Mouse (Mus musculus): ENCODE measurements around the gene Camp.
"Not testable (repeated sequence)": the region's sequence is repeated elsewhere in the genome, so short reads cannot be mapped to it uniquely, and the experiment has no call there.

The Camp gene

GRCm38 (mm10) chr9:109863085-109863484 is 13.7 kb upstream of the Camp start:
- in situ Hi-C loops (cut with MboI; ENCODE audit: low pct_unique_long_range_greater_than_20kb in 1 of 2, low sequenced_read_pairs in 2 of 2, unreplicated experiment in 1 of 2): no loop called here

- in situ Hi-C loops (cut with MboI; ENCODE audit: low pct_unique_long_range_greater_than_20kb in 1 of 2, low sequenced_read_pairs in 2 of 2, unreplicated experiment in 1 of 2): no loop called here
These were observed 13.1 kb upstream of the Camp start for GRCm38 (mm10) chr9:109862397-109863044.

GRCm38 (mm10) chr9:109855947-109856346 is 6.5 kb upstream of the Camp start:
- in situ Hi-C loops (cut with MboI; ENCODE audit: low pct_unique_long_range_greater_than_20kb in 1 of 2, low sequenced_read_pairs in 2 of 2, unreplicated experiment in 1 of 2): no loop called here

- in situ Hi-C loops (cut with MboI; ENCODE audit: low pct_unique_long_range_greater_than_20kb in 1 of 2, low sequenced_read_pairs in 2 of 2, unreplicated experiment in 1 of 2): no loop called here
These were observed 4.9 kb upstream of the Camp start for GRCm38 (mm10) chr9:109854341-109854740.

- in situ Hi-C loops (cut with MboI; ENCODE audit: low pct_unique_long_range_greater_than_20kb in 1 of 2, low sequenced_read_pairs in 2 of 2, unreplicated experiment in 1 of 2): no loop called here
These were observed 682 bp upstream of the Camp start for GRCm38 (mm10) chr9:109850099-109850498.

- in situ Hi-C loops (cut with MboI; ENCODE audit: low pct_unique_long_range_greater_than_20kb in 1 of 2, low sequenced_read_pairs in 2 of 2, unreplicated experiment in 1 of 2): no loop called here
These were observed 16.4 kb downstream of the Camp start for GRCm38 (mm10) chr9:109833088-109833412.

GRCm38 (mm10) chr9:109832391-109833087 is 16.9 kb downstream of the Camp start, which contains the start of gene Nme6:
Gene Nme6, plus strand, starts transcription at chr9:109832749.
- in situ Hi-C loops (cut with MboI; ENCODE audit: low pct_unique_long_range_greater_than_20kb in 1 of 2, low sequenced_read_pairs in 2 of 2, unreplicated experiment in 1 of 2): no loop called here

GRCm38 (mm10) chr9:109826181-109826580 is 23.2 kb downstream of the Camp start:
- in situ Hi-C loops (cut with MboI; ENCODE audit: low pct_unique_long_range_greater_than_20kb in 1 of 2, low sequenced_read_pairs in 2 of 2, unreplicated experiment in 1 of 2): no loop called here

- in situ Hi-C loops (cut with MboI; ENCODE audit: low pct_unique_long_range_greater_than_20kb in 1 of 2, low sequenced_read_pairs in 2 of 2, unreplicated experiment in 1 of 2): no loop called here
These were observed 23.7 kb downstream of the Camp start for GRCm38 (mm10) chr9:109825739-109826138.

GRCm38 (mm10) chr9:109816341-109816740 is 33.1 kb downstream of the Camp start:
- in situ Hi-C loops (cut with MboI; ENCODE audit: low pct_unique_long_range_greater_than_20kb in 1 of 2, low sequenced_read_pairs in 2 of 2, unreplicated experiment in 1 of 2): no loop called here

- in situ Hi-C loops (cut with MboI; ENCODE audit: low pct_unique_long_range_greater_than_20kb in 1 of 2, low sequenced_read_pairs in 2 of 2, unreplicated experiment in 1 of 2): no loop called here
These were observed 36.0 kb downstream of the Camp start for GRCm38 (mm10) chr9:109813424-109813823.

GRCm38 (mm10) chr9:109811980-109812379 is 37.4 kb downstream of the Camp start, which contains the start of gene Spink8:
Gene Spink8, plus strand, starts transcription at chr9:109812280.
- in situ Hi-C loops (cut with MboI; ENCODE audit: low pct_unique_long_range_greater_than_20kb in 1 of 2, low sequenced_read_pairs in 2 of 2, unreplicated experiment in 1 of 2): no loop called here

- in situ Hi-C loops (cut with MboI; ENCODE audit: low pct_unique_long_range_greater_than_20kb in 1 of 2, low sequenced_read_pairs in 2 of 2, unreplicated experiment in 1 of 2): no loop called here
These were observed 41.5 kb downstream of the Camp start for GRCm38 (mm10) chr9:109807898-109808297.

GRCm38 (mm10) chr9:109806695-109807293 is 42.6 kb downstream of the Camp start:
- in situ Hi-C loops (cut with MboI; ENCODE audit: low pct_unique_long_range_greater_than_20kb in 1 of 2, low sequenced_read_pairs in 2 of 2, unreplicated experiment in 1 of 2): no loop called here

- in situ Hi-C loops (cut with MboI; ENCODE audit: low pct_unique_long_range_greater_than_20kb in 1 of 2, low sequenced_read_pairs in 2 of 2, unreplicated experiment in 1 of 2): no loop called here
These were observed 43.2 kb downstream of the Camp start for GRCm38 (mm10) chr9:109806260-109806659.

GRCm38 (mm10) chr9:109805596-109805995 is 43.8 kb downstream of the Camp start:
- in situ Hi-C loops (cut with MboI; ENCODE audit: low pct_unique_long_range_greater_than_20kb in 1 of 2, low sequenced_read_pairs in 2 of 2, unreplicated experiment in 1 of 2): not testable (repeated sequence)

GRCm38 (mm10) chr9:109798051-109798450 is 51.4 kb downstream of the Camp start:
- in situ Hi-C loops (cut with MboI; ENCODE audit: low pct_unique_long_range_greater_than_20kb in 1 of 2, low sequenced_read_pairs in 2 of 2, unreplicated experiment in 1 of 2): no loop called here
